Comparison of ENCODE assay signal across 8 mouse cellular contexts in the genomic region with DNA sequence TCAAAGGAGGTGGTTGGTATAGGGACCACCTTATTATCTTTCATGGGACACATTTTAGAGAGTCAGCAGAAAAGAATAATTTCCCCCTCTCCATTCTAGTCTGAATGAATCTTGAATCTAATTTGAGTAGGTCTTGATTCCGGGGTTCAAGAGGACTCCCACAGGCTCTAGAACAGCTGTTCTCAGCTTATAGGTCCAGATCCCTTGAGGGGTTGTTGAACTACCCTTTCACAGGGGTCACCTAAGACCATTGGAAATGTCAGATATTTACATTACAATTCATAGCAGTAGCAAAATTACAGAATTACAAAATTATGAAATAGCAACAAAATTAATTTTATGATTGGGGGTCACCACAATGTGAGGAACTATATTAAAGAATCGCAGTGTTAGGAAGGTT. TPM values are rescaled to one million over a fixed set of nuclear protein-coding genes. Genes with fewer than 3 reads are reported as not detected.
A peak's percentile ranks its signal among the peaks of the same experiment; 100 is the strongest.
DNase-seq lines count a peak whose midpoint lies in the region; ATAC-seq and TF ChIP-seq lines count a peak whose summit lies in the region.

No protein-coding gene starts in this region.

- H3K9ac ChIP-seq in kidney, embryonic 16.5 days (replicated peaks; ENCODE audit: low read length): no peak overlapping the region
- H3K9ac ChIP-seq in forebrain, embryonic 12.5 days: no peak overlapping the region
- 0 out of 2 replicates have a peak overlapping the region, but pooled peaks have one; percentile 42 for H3K9ac ChIP-seq in intestine, postnatal 0 days (ENCODE audit: low read depth, low read length)
- peak overlapping the region; percentile 68 for H3K9ac ChIP-seq in midbrain, postnatal 0 days (replicated peaks; ENCODE audit: low read length, poor library complexity, severe bottlenecking)

- intact Hi-C loops in left cerebral cortex, postnatal 14 days (cut with DNase I): loop anchor here (5.0 to 10.0 kb wide), 4 partner anchors 55 to 132 kb away; partner anchors contain the start of gene Pak1

- no peak for DNase-seq in kidney, adult 8-10 months
- no peak for DNase-seq in midbrain, postnatal 0 days (ENCODE audit: low spot score)
- DNase-seq in adrenal gland, adult 2 months: no peak
- DNase-seq in left cerebral cortex, postnatal 14 days (ENCODE audit: low spot score in 2 of 2): no peak

- no peaks in the 10 kb centered on the region for H3K36me3 ChIP-seq in kidney, embryonic 16.5 days (ENCODE audit: insufficient read depth, low read length)
- H3K36me3 ChIP-seq in forebrain, embryonic 12.5 days (replicated peaks): no peaks in the 10 kb centered on the region
- H3K36me3 ChIP-seq in intestine, postnatal 0 days (ENCODE audit: control insufficient read depth, insufficient read depth): no peaks in the 10 kb centered on the region
- H3K36me3 ChIP-seq in midbrain, postnatal 0 days (ENCODE audit: insufficient read depth, low read length): no peaks in the 10 kb centered on the region

- H3K9me3 ChIP-seq in kidney, embryonic 16.5 days (ENCODE audit: low read length): no peaks in the 10 kb centered on the region
- H3K9me3 ChIP-seq in forebrain, embryonic 12.5 days: no peaks in the 10 kb centered on the region
- H3K9me3 ChIP-seq in intestine, postnatal 0 days (ENCODE audit: control insufficient read depth): no peaks in the 10 kb centered on the region
- H3K9me3 ChIP-seq in midbrain, postnatal 0 days (ENCODE audit: low read length): no peaks in the 10 kb centered on the region

- H3K27me3 ChIP-seq in kidney, embryonic 16.5 days (ENCODE audit: insufficient read depth, low read length): no peaks in the 10 kb centered on the region
- no peaks in the 10 kb centered on the region for H3K27me3 ChIP-seq in forebrain, embryonic 12.5 days
- no peaks in the 10 kb centered on the region for H3K27me3 ChIP-seq in intestine, postnatal 0 days (replicated peaks; ENCODE audit: control insufficient read depth, insufficient read depth, low read length)
- H3K27me3 ChIP-seq in midbrain, postnatal 0 days (ENCODE audit: insufficient read depth, low read length): no peaks in the 10 kb centered on the region

- ATAC-seq in kidney, embryonic 16.5 days (ENCODE audit: low FRiP score, low TSS enrichment): no peak
- peak; percentile 36 for ATAC-seq in forebrain, embryonic 12.5 days (ENCODE audit: low FRiP score)
- ATAC-seq in intestine, postnatal 0 days: no peak
- ATAC-seq in midbrain, postnatal 0 days (ENCODE audit: low FRiP score): no peak
- ATAC-seq in frontal cortex, adult (ENCODE audit: low TSS enrichment): no peak

- no peak for TF ChIP-seq CTCF in intestine, postnatal 0 days (IDR thresholded peaks at IDR 0.05; ENCODE audit: low read depth)
- TF ChIP-seq CTCF in midbrain, postnatal 0 days (IDR thresholded peaks at IDR 0.05): no peak

- no peak overlapping the region for H3K27ac ChIP-seq in kidney, embryonic 16.5 days (ENCODE audit: low read length)
- H3K27ac ChIP-seq in forebrain, embryonic 12.5 days: no peak overlapping the region
- H3K27ac ChIP-seq in intestine, postnatal 0 days (ENCODE audit: low read depth, low read length): no peak overlapping the region
- peak overlapping the region; percentile 90 for H3K27ac ChIP-seq in midbrain, postnatal 0 days (ENCODE audit: low read depth, low read length)

- peak overlapping the region; percentile 68 for H3K4me2 ChIP-seq in kidney, embryonic 16.5 days (replicated peaks; ENCODE audit: low read depth, low read length)
- H3K4me2 ChIP-seq in forebrain, embryonic 12.5 days: peak overlapping the region; percentile 61
- H3K4me2 ChIP-seq in intestine, postnatal 0 days (replicated peaks; ENCODE audit: low read depth): peak overlapping the region; percentile 69
- H3K4me2 ChIP-seq in midbrain, postnatal 0 days (ENCODE audit: low read depth, low read length, poor library complexity, severe bottlenecking): peak overlapping the region; percentile 65

- peak overlapping the region; percentile 46 for H3K4me3 ChIP-seq in kidney, embryonic 16.5 days (ENCODE audit: low read length)
- peak overlapping the region; percentile 52 for H3K4me3 ChIP-seq in forebrain, embryonic 12.5 days (replicated peaks)
- no peak overlapping the region for H3K4me3 ChIP-seq in intestine, postnatal 0 days (ENCODE audit: low read depth, low read length)
- peak overlapping the region; percentile 56 for H3K4me3 ChIP-seq in midbrain, postnatal 0 days (ENCODE audit: low read depth, low read length)

- peaks cover 7% of the 10 kb centered on the region for H3K4me1 ChIP-seq in kidney, embryonic 16.5 days (ENCODE audit: insufficient read depth, low read length)
- peaks cover 28% of the 10 kb centered on the region for H3K4me1 ChIP-seq in forebrain, embryonic 12.5 days
- peaks cover 5% of the 10 kb centered on the region; the same call in 1 of the 2 replicates for H3K4me1 ChIP-seq in intestine, postnatal 0 days (replicated peaks; ENCODE audit: control insufficient read depth, insufficient read depth, low read length)
- H3K4me1 ChIP-seq in midbrain, postnatal 0 days (ENCODE audit: insufficient read depth, low read length): no peaks in the 10 kb centered on the region

- 66% methylated on average over 2 of the region's 2 CpGs for WGBS in kidney, embryonic 16.5 days
- WGBS in forebrain, embryonic 12.5 days: 57% methylated on average over 2 of the region's 2 CpGs
- WGBS in intestine, postnatal 0 days: 64% methylated on average over 2 of the region's 2 CpGs
- WGBS in midbrain, postnatal 0 days: 46% methylated on average over 2 of the region's 2 CpGs

RNA-seq across cellular contexts. Expression of gene Pak1, which starts 54.0 kb away (rescaled TPM):
- polyA plus RNA-seq in kidney, embryonic 16.5 days (2015; fragmentation: Nextera tagmentation; extraction: Ambion mirVana): 17.9 and 18.1 TPM in 2 replicates
- 91.2 and 96.3 TPM in 2 replicates for polyA plus RNA-seq in forebrain, embryonic 12.5 days (2016; fragmentation: Nextera tagmentation; extraction: Ambion mirVana)
- polyA plus RNA-seq in intestine, postnatal 0 days (2015; fragmentation: Nextera tagmentation; extraction: Ambion mirVana): 28.8 and 32.9 TPM in 2 replicates
- 162 and 193 TPM in 2 replicates for total RNA-seq in midbrain, postnatal 0 days (2014; rRNA removed)
- polyA plus RNA-seq in midbrain, postnatal 0 days (2015; fragmentation: Nextera tagmentation; extraction: Ambion mirVana): 131 TPM in 2 replicates
- 10 to 100 TPM; 20.5 to 32.2 TPM for total RNA-seq in adrenal gland, adult 2 months (2021)
- 19.8 and 21.4 TPM in 2 replicates for polyA plus RNA-seq in adrenal gland, adult 2 months (2012; rRNA removed)
- 100 to 1,000 TPM; 272 to 273 TPM for total RNA-seq in left cerebral cortex, postnatal 14 days (2021)

Comparison
In these comparisons a context has a peak if more than half of its experiments do, and no peak if none do; other contexts are left out.
1. H3K9ac ChIP-seq: peak in intestine, postnatal 0 days (single experiment) and midbrain, postnatal 0 days (single experiment); none in kidney, embryonic 16.5 days (single experiment) and forebrain, embryonic 12.5 days (single experiment).
2. Peak in every context shown above with its lines, with median percentiles within 50 percentile points of each other: H3K4me2 ChIP-seq.